In genomic region chr13:109243160-109243559, GRCm38 (mm10) we compare ENCODE assay signal across 9 mouse cellular contexts.
DNase-seq lines count a peak whose midpoint lies in the region; ATAC-seq and TF ChIP-seq lines count a peak whose summit lies in the region.
"Had no signal": no experiment of that assay in that cellular context is flagged by ENCODE, and none has a peak within 500 bp of the region (broad histone marks: within the 10 kb centered on the region; RNA-seq: fewer than 3 reads in every experiment).

No protein-coding gene starts in this region.

- 25% methylated on average over 3 of the region's 3 CpGs for WGBS in forebrain, embryonic 15.5 days
- WGBS in midbrain, postnatal 0 days: 35% methylated on average over 3 of the region's 3 CpGs

- no peak overlapping the region for H3K27ac ChIP-seq in forebrain, embryonic 15.5 days (replicated peaks)
- no peak overlapping the region for H3K27ac ChIP-seq in midbrain, postnatal 0 days (ENCODE audit: low read depth, low read length)

- H3K9me3 ChIP-seq in forebrain, embryonic 15.5 days: no peaks in the 10 kb centered on the region
- no peaks in the 10 kb centered on the region for H3K9me3 ChIP-seq in midbrain, postnatal 0 days (ENCODE audit: low read length)

- H3K4me2 ChIP-seq in forebrain, embryonic 15.5 days (replicated peaks): no peak overlapping the region
- no peak overlapping the region for H3K4me2 ChIP-seq in midbrain, postnatal 0 days (ENCODE audit: low read depth, low read length, poor library complexity, severe bottlenecking)

- H3K4me1 ChIP-seq in forebrain, embryonic 15.5 days: peaks cover 4% of the 10 kb centered on the region; the same call in 1 of the 2 replicates
- H3K4me1 ChIP-seq in midbrain, postnatal 0 days (ENCODE audit: insufficient read depth, low read length): no peaks in the 10 kb centered on the region; the same call in 1 of the 2 replicates

- H3K4me3 ChIP-seq in forebrain, embryonic 15.5 days: no peak overlapping the region
- no peak overlapping the region for H3K4me3 ChIP-seq in midbrain, postnatal 0 days (ENCODE audit: low read depth, low read length)

- peak; percentile 60 to 77 for DNase-seq in lung, adult 18-20 months
- no peak for DNase-seq in lung, postnatal 4 days
- peak; percentile 85 for DNase-seq in NIH3T3 (ENCODE audit: low read depth)
- DNase-seq in midbrain, postnatal 0 days (ENCODE audit: low spot score): peak; percentile 55
- DNase-seq in spleen, postnatal 10 days (ENCODE audit: low spot score in 2 of 2): no peak
- no peak for DNase-seq in cerebellum, postnatal 25 days
- DNase-seq: gastrocnemius, postnatal 36 days; kidney, postnatal 25 days had no signal

- no peaks in the 10 kb centered on the region for H3K36me3 ChIP-seq in forebrain, embryonic 15.5 days
- no peaks in the 10 kb centered on the region for H3K36me3 ChIP-seq in midbrain, postnatal 0 days (ENCODE audit: insufficient read depth, low read length)

- TF ChIP-seq CTCF in midbrain, postnatal 0 days (IDR thresholded peaks at IDR 0.05): no peak

- no peak overlapping the region for H3K9ac ChIP-seq in forebrain, embryonic 15.5 days (replicated peaks)
- H3K9ac ChIP-seq in midbrain, postnatal 0 days (replicated peaks; ENCODE audit: low read length, poor library complexity, severe bottlenecking): no peak overlapping the region

- H3K27me3 ChIP-seq in forebrain, embryonic 15.5 days: no peaks in the 10 kb centered on the region
- no peaks in the 10 kb centered on the region for H3K27me3 ChIP-seq in midbrain, postnatal 0 days (ENCODE audit: insufficient read depth, low read length)

- ATAC-seq in forebrain, embryonic 15.5 days (replicated peaks): peak; percentile 73
- ATAC-seq in midbrain, postnatal 0 days (ENCODE audit: low FRiP score): no peak

Comparison
In these comparisons a context has a peak if more than half of its experiments do, and no peak if none do; other contexts are left out.
1. DNase-seq: peak in lung, adult 18-20 months (2 of 2), NIH3T3 (single experiment) and midbrain, postnatal 0 days (single experiment); none in lung, postnatal 4 days (0 of 2), spleen, postnatal 10 days (0 of 2) and cerebellum, postnatal 25 days (0 of 2).